Mouse (Mus musculus): ENCODE measurements at regions not wholly inside any gene's neighbourhood (a gene's known extent, or its start where the extent isn't known, plus 50 kb on each side); places are given as distances from the start of the nearest gene placed in this dataset.

- no peak for DNase-seq (ENCODE audit: low spot score in 2 of 2)
Measured at GRCm38 (mm10) chr10:108034068-108034467, 122.1 kb upstream of the Otogl start.

DNA sequence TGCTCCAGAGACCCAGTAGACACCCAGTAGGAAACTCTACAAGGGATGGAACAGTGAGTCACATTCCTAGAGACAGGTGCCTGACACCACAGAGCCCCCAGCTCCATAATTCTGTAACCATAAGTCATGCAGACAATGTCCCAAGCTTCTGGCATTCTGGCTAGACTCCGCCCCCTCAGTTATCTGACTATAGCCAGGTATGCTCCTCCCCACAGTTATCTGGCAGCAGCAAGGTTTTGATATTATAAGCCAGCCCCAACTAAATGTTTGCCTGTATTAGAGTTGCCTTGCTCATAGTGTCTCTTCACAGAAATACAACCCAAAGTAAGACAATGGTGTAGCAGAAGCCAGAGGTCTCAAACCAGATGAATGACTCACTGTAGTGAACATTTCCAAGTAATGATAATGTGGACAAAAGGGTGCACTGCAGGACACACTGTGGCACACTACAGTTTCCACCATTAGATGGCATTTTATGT is 121.4 kb upstream of the Otogl start:
- DNase-seq (ENCODE audit: low spot score in 2 of 2) = no peak

GRCm38 (mm10) chr10:108027506-108027905 is 115.6 kb upstream of the Otogl start:
- no peak for DNase-seq (ENCODE audit: low spot score in 2 of 2)

GRCm38 (mm10) chr10:108024227-108024626 is 112.3 kb upstream of the Otogl start:
- DNase-seq (ENCODE audit: low spot score in 2 of 2) = no peak

DNA sequence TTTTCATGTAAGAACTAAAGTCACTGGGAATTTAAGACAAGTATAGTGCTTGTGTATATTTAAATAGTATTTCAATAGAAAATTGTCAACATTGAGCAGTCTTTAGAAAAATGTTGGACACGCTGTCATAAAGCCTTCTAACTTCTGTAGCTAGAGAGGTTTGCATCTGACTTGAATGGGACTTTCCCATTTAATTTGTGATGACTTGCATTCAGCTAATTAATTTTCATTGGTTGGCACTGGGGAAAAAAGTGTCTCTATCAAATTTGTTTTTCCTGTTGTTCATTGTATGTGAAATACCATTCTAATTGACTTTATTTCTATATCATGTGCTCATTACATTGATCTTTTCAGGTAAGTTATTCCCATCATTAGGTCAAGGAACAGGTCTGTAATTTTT is 104.6 kb upstream of the Otogl start:
- no peak for DNase-seq (ENCODE audit: low spot score in 2 of 2)

DNA sequence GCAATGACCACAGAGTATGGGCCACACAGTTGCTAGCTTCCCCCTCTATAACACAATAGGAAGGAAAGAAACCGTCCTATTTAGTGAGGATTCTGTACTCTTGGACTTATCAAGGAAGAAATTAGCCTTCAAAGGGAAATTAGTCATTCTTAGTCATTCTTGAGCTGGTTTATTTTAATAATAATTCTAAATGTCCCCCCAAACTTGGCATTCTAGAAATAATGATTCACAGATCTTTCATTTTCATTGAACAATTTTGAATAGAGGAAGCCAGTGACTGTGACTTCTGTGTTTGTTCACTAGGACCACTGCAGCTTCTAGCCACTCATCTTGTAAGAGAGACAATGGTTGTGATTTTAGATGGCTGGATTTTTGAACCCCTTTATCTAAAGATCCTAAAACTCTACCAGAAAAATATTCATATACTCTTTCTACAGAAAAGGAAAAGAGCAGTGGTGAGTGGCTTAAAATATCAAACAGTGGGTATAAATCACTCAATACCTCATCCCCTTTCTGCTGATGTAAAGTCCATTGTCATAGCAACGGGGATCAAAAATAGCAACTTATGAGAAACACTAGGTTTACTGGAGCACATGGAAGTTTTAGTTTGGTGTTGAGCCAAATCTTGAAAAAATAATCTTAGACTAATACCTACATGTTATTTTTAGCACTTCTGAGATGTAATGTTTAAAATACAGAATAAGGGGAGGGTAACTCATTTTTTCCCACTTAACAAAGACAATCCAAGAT is 83.1 kb upstream of the Otogl start:
- DNase-seq (ENCODE audit: low spot score in 2 of 2) = no peak

- no peak for DNase-seq (ENCODE audit: low spot score in 2 of 2)
Measured at GRCm38 (mm10) chr10:107992621-107993020, 80.7 kb upstream of the Otogl start.

DNA sequence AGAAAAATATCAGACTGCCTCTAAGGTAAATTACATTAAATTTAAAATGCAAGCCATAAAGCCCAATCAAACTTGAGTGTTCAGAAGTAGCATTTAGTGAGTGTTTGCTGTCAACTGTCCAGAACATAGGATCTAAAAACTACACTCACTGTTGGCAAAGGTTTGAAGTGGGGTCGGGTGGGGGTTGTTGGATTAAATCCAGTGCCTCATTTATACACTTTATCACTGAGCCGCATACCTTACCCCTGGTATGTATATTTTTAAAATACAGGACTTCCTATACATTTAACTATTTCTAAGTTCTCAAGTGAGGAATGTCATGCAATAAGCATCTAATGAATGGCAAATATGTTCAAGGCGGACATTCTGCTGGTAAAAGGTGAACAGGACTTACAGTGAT is 78.6 kb upstream of the Otogl start:
- DNase-seq (ENCODE audit: low spot score in 2 of 2) = no peak

- DNase-seq (ENCODE audit: low spot score in 2 of 2) = no peak
Measured at GRCm38 (mm10) chr10:107989913-107990312, 78.0 kb upstream of the Otogl start.

GRCm38 (mm10) chr10:107982632-107983031 is 70.7 kb upstream of the Otogl start:
- DNase-seq (ENCODE audit: low spot score in 2 of 2) = no peak

DNA sequence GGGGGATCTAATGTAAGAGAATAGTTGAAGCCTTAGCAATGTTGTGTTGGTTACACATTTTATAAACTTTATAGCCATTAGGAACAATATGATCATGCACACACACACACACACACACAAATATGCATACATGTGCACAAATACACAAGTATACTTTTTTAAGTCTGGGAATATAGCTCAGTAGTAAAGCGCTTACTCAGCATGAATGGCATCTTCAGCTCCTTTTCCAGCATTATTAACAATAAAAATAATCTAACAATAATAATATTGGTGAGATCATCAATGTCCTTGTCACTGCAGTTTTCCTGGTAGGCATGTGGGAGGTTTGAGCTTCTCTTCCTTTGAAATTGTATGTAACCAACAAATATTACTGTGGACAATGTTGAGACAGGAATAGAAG is 70.1 kb upstream of the Otogl start:
- no peak for DNase-seq (ENCODE audit: low spot score in 2 of 2)

- no peak for DNase-seq (ENCODE audit: low spot score in 2 of 2)
Measured at GRCm38 (mm10) chr10:107976392-107976965, 64.5 kb upstream of the Otogl start.

GRCm38 (mm10) chr10:107971748-107972147 is 59.8 kb upstream of the Otogl start:
- no peak for DNase-seq (ENCODE audit: low spot score in 2 of 2)

GRCm38 (mm10) chr10:107966996-107967395 is 55.1 kb upstream of the Otogl start:
- DNase-seq (ENCODE audit: low spot score in 2 of 2) = no peak

DNA sequence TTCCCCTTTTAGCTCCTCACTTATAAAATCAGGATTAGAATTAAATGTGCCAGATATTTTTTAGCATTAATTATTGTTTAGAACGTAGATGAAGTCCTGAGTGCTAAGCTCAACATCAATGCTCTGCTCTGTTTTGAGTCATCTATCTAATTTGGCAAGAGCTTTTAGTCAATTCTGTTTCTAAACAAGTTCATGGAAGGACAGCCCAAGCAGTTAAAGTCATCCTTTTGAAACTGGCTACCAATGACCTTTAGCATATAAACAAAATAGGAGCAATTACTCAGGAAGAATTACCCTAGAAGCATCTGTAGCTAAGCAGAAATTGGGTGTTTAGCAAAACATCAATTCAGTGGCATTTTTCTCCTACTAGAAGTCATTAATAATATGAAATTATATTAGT is 52.1 kb upstream of the Otogl start:
- no peak for DNase-seq (ENCODE audit: low spot score in 2 of 2)

GRCm38 (mm10) chr10:107962130-107962529 is 50.2 kb upstream of the Otogl start:
- no peak for DNase-seq (ENCODE audit: low spot score in 2 of 2)
